Mouse (Mus musculus) frontal cortex, postnatal 36 days (tissue): ENCODE measurements around the gene Runx1.

Experiments
- DNase-seq, 2 experiments: peaks; one replicate each; pipeline ENCODE4 v3.0.0; 2022; ENCODE audit warnings: low spot score in 2 of 2

The Runx1 gene

DNA sequence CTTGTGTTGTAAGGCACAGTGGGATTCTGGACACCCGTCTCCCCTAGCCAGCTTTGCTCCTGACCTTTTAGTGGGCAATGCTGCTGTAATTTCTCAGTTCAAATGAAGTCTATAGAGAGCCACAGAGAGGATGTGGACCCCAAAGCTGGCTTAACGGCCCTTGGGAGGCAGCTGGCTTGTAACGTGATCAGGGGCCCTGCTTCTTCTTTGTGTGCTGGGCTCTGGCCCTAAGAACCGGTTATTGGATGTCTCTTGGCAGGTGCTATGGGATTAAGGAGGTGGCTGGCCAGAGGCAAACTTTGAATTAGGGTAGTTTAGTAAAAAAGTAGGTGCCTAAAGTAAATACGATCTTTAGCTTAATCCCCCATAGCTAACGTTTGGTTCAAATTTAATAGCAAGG, 31.8 kb downstream of the Runx1 start:
- no peak for DNase-seq

DNA sequence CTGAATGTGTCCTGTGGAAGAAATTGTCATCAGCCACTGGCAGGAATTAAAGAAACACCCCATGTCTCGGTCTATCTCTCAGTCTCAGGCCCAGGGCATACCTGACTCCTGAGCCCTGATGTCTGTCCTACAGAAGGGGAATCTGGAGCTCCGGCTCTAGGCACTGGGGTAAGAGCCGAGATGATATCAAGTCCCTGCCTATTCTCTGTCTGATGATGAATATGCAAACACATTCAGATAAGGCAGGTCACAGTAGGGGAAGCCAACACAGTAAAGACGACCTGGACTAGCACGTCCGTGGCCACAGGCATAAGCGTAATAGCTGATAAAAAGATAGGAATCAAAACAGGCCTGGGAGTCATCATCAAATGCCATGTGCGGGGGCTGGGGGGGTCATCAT, 32.2 kb downstream of the Runx1 start:
- DNase-seq: no peak

DNA sequence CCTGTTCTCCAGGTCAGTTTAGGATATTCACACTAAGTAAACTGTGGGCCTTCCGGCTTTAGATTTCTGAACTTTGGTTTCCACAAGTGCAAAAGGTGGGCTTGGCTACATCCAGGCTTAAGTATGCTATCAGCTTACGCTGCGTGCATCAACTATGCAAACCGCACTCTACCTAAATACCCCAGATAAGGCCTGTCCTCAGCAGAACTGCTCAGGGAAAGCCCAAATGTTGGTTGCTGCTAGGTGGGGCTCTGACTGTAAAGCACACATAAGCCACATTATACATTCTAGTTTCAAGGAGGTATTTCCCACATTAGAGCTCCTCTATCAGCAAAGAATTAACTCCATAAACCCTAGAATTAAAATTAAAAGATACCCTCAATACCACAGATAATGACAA, 33.0 kb downstream of the Runx1 start:
- no peak for DNase-seq

DNA sequence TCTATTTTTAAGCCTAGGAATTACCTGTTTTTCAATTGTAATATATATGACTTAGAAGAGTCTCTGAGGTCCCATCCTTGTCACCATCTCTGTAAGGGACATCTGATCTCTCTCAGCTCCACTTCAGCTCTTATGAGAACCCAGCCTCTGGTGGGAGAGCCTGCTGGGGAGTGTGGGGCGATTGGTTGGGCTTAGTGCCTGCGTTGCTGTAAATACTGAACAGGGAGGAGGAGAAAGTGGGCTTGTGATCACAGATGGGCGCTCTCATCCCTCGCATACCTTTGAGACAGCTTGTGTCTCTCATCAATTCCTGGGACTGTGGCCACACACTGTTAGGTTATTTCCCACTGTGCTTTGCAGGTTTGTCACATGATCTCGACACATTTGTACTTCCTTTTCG, 35.3 kb downstream of the Runx1 start:
- no peak for DNase-seq

DNA sequence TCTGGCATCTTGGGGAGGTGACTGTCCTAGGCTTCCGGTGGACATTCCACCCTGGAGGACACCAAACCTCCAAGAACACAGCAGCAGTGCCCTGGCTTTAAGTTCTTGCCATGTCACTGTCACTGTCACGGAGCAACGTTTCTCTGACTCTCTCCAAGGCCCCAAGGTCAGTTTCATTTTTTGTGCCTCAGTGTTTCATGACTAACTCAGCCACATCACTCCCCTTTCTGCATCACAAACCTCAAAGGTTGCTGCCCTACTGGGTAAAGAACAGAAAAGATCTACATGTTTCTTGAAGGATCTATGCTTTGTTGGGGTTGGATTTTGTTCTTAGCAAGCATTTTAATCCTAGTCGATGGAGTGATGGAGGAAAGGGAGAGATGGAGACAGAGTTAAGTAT, 36.1 kb downstream of the Runx1 start:
- DNase-seq: no peak

DNA sequence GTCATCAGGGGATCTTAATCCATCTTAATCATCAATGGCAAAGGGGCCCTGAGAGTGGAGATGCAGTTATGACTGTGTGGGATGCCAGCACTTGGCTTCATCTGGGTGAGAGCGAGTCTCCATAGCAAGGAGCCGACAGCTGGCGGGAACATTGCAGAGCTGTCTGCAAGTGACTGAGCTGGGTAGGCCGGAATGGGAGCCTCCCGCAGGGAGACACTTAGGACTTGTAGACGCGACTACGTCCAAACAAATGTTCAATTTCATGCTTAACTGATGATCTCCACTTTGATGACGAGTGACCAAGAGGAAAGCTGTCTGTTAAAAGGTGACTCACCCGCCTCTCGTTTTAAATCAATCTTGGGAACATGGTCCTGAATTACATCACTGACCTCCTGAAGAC, 37.5 kb downstream of the Runx1 start:
- peak; percentile 13 to 23 for DNase-seq

DNA sequence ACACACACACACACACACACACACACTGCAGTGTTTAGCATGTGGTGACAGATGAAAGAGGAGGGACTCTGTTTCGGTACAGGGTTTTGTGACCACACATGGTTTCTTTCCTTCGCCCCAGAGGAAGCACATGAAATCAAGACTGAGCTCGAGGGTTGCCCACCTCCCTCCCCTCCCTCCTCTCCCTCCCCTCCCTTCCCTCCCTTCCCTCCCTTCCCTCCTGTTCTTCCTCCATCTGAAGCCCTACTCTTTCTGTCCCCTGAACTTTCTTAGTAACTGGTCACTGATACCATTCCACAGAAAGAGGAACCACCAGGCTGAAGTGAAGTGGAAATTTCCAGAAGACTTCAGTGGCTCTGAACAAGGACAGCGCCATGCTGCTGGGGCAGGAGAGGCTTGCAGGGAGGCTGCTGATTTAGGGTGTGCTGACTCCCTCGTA, 39.0 kb downstream of the Runx1 start:
- no peak for DNase-seq

DNA sequence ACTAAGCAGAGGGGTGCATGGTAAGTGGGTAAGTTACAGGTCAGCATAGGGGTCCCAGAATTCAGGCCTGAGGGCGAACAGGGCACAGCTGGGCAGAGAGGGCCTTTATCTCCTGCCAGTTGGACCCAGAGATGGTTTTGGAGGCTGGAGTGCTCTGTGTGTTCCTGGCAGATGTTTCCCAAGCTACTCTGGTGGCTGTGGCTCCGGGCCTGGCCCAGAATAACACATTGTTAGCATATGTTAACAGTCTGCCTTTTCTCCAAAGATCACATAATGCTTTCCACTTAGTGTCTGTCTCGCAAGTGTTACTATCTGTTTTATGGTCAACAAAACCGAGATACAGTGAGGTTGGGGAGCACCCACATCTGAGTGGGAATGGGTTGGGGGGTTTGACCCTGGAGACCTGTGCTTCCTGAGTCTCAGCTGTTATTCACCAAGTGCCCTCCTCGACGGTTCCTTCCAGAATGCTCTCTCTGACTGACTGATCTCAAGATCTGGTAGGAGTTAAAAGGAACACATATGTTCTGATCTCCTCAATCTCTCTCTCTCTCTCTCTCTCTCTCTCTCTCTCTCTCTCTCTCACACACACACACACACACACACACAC, 39.6 kb downstream of the Runx1 start:
- no peak for DNase-seq

DNA sequence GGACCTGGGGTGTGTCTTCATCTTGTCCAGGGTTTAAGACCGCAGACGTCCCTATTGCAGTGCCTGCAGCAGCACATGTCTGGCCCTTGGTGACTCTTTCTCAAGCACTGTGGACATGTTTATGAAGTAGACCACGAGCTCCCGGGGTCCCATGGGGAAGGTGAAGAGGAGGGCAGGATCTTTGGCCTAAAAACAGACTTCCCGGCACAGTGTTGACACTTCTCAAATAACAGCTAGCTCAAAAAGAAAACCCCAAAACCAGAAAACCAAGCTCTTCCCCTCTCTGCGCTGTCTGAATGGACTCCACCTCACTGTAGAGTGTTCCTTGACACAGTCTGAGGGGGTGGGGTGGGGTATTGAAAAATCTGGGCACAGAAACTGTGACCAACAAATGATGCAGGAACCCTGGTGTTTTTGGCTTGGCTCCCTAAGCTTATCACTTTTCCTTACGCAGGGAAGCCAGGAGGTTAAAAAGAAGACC, 42.3 kb downstream of the Runx1 start:
- no peak for DNase-seq

DNA sequence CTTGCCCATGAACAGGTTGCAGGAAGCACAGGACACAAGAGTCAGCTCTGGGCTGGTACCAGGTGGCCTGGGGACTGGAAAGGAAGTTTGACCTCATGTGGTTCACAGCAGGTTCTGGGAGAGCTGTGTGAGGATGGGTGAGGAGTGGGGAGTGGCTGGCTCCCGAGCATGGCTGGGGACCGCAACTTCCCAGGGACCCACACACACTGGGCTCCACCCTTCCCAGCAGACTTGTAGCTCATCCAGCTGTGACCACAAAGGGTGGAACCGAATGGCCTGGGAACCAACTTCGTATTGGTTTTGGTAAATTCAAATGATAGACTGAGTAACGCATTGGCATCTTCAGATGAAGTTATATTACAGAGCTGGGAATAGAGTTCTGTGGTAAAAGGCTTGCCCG, 43.5 kb downstream of the Runx1 start:
- no peak for DNase-seq

DNA sequence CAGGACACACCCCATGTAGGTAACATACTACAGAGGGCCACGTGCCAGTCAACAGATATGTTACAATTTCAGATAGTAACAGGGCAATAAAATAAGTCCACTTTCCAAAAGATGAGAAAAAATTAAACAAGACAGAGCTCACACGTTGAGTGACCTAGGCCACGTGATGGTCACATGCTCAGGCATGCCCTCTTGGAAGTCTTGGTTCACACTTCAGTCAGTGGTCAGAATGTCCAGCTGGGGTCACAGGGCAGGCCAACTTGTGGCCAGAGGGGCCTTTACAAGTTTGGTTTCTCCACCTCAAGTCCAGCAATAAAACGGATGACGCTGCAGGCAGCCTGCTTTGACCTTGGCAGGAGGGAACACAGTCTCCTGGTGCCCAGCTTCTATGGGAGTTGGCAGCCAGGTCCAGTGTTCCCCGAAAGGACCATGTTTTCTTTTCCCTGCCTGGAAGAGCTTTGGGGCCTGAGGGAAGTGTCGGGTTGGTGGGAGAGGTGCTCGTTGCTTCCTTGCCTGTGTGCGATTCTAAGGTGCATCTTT, 46.0 kb downstream of the Runx1 start:
- no peak for DNase-seq

DNA sequence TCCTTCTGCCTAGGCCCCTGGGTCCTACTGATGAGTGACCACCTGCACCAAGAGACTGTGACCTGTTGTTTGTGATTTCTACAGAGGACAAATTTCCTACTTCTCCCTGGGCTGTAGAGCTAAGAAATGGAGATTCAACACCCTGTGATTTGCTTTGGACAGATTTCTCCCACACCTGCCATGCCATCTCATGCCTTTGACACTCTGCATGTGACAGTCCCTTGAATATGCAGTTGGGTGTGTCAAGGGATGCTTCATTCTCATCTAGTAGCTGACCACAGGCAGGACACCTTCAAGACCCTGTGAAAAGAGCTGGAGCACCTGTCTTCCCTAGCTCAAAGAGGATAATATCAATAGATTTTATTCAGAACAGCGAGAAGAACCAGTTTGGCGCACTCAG, 46.8 kb downstream of the Runx1 start:
- DNase-seq: no peak

DNA sequence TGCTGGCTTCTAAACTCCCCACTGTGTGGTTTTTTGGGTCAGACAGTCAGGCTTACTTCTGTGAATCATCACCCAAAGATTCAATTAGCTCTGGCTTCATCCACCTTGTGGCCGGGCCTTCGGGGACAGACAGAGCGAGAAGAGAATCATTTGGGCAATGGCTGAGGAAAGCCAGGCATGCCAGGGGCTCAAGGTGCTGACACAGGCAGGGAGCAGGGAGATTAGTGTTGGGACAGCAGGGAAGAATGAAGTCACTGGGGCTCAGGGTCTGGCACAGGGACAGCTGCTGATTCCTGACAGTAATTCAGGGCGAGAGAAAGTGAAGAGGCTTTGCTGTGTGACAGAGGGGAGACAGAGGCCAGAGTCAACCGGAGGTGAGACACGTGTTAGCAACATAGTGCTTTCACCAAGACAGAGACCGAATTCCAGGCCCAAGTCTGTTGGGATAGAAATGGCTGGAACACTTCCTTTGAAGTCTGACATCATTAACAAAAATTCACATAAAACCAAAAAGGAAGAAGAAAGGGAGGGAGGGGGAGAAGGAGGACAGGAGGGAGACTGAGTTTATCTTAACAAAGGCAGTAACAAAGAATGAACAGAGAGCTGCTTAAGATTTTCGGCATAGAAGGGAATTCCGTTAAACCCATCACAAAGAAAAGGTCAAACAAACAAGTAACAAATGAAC, 47.7 kb downstream of the Runx1 start:
- no peak for DNase-seq

DNA sequence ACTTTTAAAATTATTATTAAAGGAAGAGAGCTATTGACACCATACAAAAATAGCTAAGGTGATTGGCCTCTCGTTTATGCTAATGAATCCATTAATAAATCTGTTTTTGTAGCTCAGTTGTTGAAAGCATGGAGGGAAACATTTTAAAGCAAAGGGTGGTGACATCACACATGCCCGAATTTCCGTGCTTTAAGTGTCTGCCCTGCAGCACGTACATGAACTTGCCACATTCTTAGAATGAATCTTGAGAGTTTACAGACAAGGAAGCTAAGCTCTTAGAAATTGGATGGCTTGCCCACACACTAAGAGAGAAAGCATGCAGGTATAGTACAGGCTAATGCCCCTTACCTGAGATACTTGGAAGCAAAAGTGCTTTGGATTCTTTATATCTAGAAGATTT, 58.1 kb downstream of the Runx1 start:
- no peak for DNase-seq

DNA sequence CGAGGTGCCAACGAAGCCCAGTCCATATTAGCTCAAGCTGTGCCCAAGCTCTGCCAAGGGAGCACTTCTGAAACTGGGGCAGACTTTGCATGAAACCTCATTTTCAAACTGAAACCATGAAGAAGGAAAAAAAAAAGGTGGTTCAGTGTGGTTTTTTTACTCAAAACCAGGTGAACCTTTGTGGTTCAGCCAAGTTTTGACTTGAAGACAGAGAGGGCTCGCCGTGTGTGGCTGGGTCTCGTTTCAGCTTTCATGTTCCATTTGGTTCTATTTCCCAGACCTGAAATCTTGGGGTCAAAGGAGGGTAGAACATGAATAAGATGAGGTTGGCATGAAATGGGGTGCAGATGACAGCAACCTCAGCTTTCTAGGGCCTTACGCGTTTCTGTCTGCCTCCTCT, 58.5 kb downstream of the Runx1 start:
- no peak for DNase-seq

DNA sequence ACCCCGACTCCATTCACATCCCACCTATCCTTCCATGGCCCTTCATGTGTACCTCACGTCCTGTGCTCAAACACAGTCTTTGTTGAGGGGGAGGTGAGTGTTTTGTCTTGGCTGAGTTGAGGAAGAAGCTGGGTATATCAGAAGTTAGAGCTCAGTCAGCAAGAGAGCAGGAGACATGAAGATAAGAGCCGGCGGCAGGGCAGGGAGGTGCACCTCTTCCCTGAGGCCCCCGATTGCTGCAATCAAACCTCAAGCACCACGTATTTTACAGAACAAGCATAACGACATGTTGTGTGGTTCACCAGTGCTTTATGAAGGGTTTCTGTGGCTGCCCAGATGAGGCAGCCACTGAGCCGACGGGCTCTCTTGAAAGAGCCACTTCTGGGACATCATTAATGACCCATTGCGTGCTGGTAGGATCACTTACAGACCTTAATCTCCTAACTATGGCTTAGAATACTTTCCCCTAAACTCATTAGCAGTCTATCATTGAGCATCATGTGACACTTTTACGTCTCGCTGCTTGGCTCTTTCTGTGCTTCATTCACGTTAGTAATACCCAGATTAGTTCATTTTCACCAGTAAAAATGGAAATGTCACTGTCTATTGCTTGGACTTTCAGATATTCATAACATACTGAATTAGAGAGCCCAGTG, 61.1 kb downstream of the Runx1 start:
- DNase-seq: no peak

DNA sequence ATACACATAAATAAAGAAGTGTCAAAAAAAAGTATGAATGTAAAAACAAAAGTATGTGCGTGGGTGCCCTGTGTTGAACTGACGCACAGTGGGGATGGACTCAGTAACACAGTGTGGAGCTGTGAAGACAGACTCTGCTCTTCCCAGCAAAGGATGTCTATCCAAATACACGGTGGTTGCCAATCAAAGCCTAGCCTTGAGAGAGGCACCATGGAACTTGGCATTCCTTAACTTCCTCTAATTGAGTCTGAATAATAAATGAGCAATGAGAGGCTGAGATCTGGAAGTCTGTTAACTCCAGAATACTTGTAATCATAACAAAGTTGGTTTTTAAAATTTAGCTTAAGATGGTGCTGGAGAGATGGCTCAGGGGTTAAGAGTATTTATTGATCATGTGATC, 62.3 kb downstream of the Runx1 start:
- DNase-seq: no peak

DNA sequence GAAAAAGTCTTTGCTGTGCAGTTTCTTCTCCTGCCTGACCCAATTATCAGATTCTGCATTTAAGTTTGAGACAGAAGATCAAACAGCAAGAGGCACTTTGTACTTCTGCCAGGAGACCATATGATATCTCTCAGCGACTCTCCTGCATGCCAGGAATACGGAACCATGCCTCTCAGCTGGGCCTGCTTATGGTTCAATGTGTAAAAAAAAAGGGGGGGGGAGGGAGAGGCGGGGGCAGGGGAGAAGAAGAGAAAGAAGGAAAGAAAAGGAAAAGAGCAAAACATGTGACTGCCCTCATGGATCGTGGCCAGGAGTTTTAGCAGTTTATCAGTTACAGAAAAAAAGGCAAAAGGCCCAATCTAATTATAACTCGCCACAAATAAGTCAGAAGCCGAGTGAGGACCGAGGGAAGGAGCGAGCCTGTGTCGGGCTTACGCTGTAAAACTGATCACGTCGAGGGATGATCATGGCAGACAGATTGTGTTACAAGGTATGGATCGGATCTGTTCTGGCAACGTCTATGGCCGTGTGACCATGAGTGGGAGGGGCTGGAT, 63.9 kb downstream of the Runx1 start:
- DNase-seq: peak in 1 of 2 experiments; percentile 31

DNA sequence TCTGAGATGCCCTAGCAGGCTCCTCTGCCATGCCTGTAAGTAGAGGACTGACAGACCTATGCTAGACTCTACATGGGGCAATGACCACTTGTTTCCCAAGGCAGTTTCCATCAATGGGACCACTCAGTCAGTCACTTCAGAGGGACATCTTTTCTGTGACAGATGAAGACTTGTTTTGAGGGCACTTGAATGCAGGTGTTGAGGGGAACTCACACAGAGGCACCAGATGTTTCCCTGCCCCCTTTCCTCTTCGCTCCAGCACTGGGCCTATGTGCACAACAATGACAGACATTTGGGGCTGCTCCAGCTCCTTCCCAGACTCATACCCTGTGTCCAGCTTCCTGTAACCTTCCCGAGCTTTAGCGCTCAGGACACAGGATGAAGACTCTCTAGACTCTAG, 65.9 kb downstream of the Runx1 start:
- DNase-seq: no peak

DNA sequence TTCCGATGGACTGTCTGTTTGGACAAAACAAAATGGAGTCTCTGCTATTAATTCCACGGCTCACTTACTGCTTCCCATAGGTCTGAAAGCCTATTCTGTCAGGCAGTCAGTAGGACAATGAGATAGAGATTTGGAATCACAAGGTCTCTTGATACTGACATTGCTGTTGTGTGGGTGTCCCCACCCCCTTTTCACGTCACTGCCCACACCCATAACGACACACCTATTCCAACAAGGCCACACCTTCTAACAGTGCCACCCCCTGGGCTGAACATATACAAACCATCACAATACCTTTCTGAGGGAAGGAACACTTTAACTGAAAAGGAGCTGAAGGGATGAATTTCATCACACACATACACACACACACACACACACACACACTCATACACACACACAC, 68.4 kb downstream of the Runx1 start:
- no peak for DNase-seq

DNA sequence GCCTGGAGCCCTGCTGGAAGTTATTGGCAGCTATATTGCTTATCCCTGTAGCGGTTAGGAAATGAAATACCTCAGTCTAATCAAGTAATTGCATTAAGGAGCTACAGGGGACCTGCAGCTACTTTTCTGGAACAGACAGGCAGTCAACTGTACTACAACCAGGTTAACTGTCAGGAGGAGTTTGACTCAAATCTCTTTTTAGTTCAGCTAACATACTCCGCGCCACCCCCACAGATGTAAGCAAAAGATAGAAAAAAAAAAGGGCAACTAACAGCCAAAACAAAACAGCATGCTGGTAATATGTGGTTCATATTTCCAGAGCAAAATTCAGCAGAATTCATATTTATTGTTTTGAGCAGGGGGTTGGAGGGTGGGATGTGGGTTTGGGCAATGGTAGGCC, 72.0 kb downstream of the Runx1 start:
- no peak for DNase-seq

DNA sequence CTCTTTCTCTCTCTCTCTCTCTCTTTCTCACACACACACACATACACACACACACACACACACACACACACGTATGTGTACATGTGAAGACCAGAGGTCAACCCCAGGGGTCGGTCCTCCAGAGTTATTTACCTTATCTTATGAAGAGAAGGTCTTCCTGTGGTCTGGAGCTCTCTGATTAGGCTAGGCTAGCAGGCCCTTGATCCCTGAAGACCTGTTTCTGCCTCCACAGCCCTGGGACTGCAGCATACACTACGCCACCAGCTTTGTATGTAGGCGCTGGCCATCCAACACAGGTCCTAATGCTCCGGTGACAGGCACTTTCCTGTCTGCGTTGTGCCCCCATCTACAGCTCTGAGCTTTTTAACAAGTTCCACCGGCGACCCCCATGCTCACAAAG, 72.8 kb downstream of the Runx1 start:
- no peak for DNase-seq

DNA sequence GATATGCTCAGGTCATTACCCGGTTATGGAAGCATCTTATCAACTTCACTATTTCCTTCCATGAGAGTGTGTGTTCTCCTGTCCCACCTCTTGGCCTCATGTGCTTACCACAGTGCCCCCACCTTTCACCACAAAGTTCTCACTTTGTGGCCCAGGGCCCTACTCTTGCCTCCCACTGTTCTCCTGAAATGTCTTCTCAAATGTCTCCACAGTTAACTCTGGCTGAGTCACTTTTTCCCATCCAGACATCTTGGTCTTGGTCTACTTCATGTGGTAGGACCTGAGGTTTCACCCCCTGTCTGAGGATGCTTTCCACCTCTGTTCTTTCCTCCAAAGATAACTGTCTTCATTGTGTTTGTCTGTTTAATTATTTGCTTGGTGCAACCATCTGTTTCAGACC, 77.7 kb downstream of the Runx1 start:
- no peak for DNase-seq
